Comparison of ENCODE assay signal across 19 mouse cellular contexts in genomic region chr14:31396428-31396827, GRCm38 (mm10).
"Had no signal": no experiment of that assay in that cellular context is flagged by ENCODE, and none has a peak within 500 bp of the region (broad histone marks: within the 10 kb centered on the region; RNA-seq: fewer than 3 reads in every experiment).

No protein-coding gene starts in this region.

- H3K4me1 ChIP-seq: midbrain, embryonic 12.5 days; midbrain, embryonic 15.5 days; neural tube, embryonic 12.5 days had no signal

- DNase-seq: kidney, adult 2 months; kidney, postnatal 14 days; kidney, postnatal 4 days; layer of hippocampus, postnatal 36 days; liver; liver, embryonic 13.5 days; lung, embryonic 14.5 days; retina, postnatal 1 day; right cerebral cortex, postnatal 25 days; thymus, adult 18-20 months; thymus, postnatal 36 days had no signal

- H3K27ac ChIP-seq: kidney, embryonic 15.5 days; limb, embryonic 10.5 days; limb, embryonic 13.5 days; liver, embryonic 13.5 days; macrophage; midbrain, embryonic 12.5 days; midbrain, embryonic 15.5 days; neural tube, embryonic 12.5 days had no signal

- ATAC-seq: lung, postnatal 0 days; midbrain, embryonic 15.5 days had no signal

- H3K9me3 ChIP-seq: limb, embryonic 10.5 days; midbrain, embryonic 15.5 days; neural tube, embryonic 12.5 days had no signal

- H3K4me3 ChIP-seq: kidney, embryonic 15.5 days; limb, embryonic 10.5 days; limb, embryonic 13.5 days; liver, embryonic 13.5 days; midbrain, embryonic 12.5 days; midbrain, embryonic 15.5 days; neural tube, embryonic 12.5 days had no signal

- H3K27me3 ChIP-seq: kidney, embryonic 15.5 days; limb, embryonic 13.5 days; liver, embryonic 13.5 days; midbrain, embryonic 12.5 days; midbrain, embryonic 15.5 days; neural tube, embryonic 12.5 days had no signal

- H3K36me3 ChIP-seq: midbrain, embryonic 12.5 days; neural tube, embryonic 12.5 days had no signal

- H3K4me2 ChIP-seq: kidney, embryonic 15.5 days; limb, embryonic 13.5 days; liver, embryonic 13.5 days; lung, embryonic 14.5 days; midbrain, embryonic 12.5 days; midbrain, embryonic 15.5 days; neural tube, embryonic 12.5 days had no signal

- H3K9ac ChIP-seq: kidney, embryonic 15.5 days; limb, embryonic 13.5 days; liver, embryonic 13.5 days; lung, embryonic 14.5 days; midbrain, embryonic 12.5 days; midbrain, embryonic 15.5 days; neural tube, embryonic 12.5 days had no signal
